Mouse (Mus musculus): ENCODE results near the gene Smim4. TPM values are rescaled to one million over a fixed set of nuclear protein-coding genes. Genes with fewer than 3 reads are reported as not detected.
A peak's percentile ranks its signal among the peaks of the same experiment; 100 is the strongest.

Gene Smim4
- polyA plus RNA-seq (2012; rRNA removed), result 77.4 and 91.1 TPM in 2 replicates

DNA sequence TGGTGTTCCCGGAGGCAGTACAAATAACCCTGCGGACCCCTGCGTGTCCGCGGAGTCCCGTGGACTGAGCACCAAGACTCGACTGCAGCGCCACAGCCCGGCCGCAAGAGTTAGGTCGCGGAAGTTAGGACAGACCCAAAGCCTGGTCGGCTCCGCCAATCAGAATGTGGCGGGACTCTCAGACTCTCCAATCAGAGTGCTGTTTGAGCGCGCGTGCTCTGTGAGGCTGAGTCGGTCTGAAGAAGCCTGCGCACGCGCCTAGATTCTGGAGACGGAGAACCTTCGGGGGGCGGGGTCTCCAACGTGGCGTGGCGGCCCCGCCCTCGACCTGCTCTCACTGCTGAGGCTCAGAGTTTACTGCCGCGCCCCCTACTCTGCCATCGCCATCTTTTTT is at the start of gene Smim4:
Gene Smim4 (minus strand): TSS at position 131 of the 394 bp plus-strand sequence.
- Histone ChIP-seq H3K27me3 (ENCODE audit: control insufficient read depth, insufficient read depth, low read length) (no peaks in the 10 kb centered on the region), H3K4me3 (ENCODE audit: control insufficient read depth, insufficient read depth, low read length) (peak within 1 kb of the TSS; percentile 77), H3K36me3 (ENCODE audit: control insufficient read depth, insufficient read depth, low read length) (no peaks in the 10 kb centered on the region), H3K4me1 (replicated peaks; ENCODE audit: control insufficient read depth, insufficient read depth, low read length) (peaks cover 14% of the 10 kb centered on the region), H3K27ac (ENCODE audit: control insufficient read depth, insufficient read depth, low read length) (peak within 1 kb of the TSS; percentile 42)
- under 1% methylated on average over 33 of the region's 33 CpGs for WGBS
- TF ChIP-seq CTCF (IDR thresholded peaks at IDR 0.05; ENCODE audit: borderline replicate concordance, control insufficient read depth, extremely low read depth, insufficient read depth, low read length, poor library complexity) (peak; percentile 77; the same call in 1 of the 2 replicates), POLR2A (IDR thresholded peaks at IDR 0.05; ENCODE audit: control insufficient read depth, extremely low read depth, insufficient read depth, low read length, poor library complexity) (peak; percentile 86)
- peak; percentile 98 for DNase-seq

DNA sequence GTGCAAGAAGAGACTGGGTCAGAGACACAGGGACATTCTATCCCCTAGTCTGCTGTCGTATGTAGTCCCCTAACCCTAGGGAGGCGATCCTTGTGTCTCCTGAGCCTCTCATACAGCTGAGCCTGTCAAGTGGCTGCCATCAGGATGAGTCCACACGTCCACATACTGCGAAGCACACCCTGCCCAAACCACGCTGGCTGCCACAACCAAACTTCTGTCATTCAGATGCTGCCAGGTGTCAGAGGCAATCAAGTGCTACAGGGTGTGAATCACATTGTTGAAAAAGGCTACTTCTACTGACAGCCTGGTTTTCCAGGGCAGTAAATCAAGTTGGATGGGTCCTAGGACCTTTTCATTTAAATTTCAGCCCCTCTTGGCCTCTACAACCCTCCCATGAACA is 49.0 kb upstream of the Smim4 start:
- no peaks in the 10 kb centered on the region for H3K27me3 ChIP-seq (ENCODE audit: control insufficient read depth, insufficient read depth, low read length)
- no peak for DNase-seq
- TF ChIP-seq POLR2A (IDR thresholded peaks at IDR 0.05; ENCODE audit: control insufficient read depth, extremely low read depth, insufficient read depth, low read length, poor library complexity) (no peak), CTCF (IDR thresholded peaks at IDR 0.05; ENCODE audit: borderline replicate concordance, control insufficient read depth, extremely low read depth, insufficient read depth, low read length, poor library complexity) (no peak)
- no peak overlapping the region for H3K27ac ChIP-seq (ENCODE audit: control insufficient read depth, insufficient read depth, low read length)
- 85% methylated on average over 5 of the region's 5 CpGs for WGBS
- H3K36me3 ChIP-seq (ENCODE audit: control insufficient read depth, insufficient read depth, low read length), result peaks cover 85% of the 10 kb centered on the region
- no peak overlapping the region for H3K4me3 ChIP-seq (ENCODE audit: control insufficient read depth, insufficient read depth, low read length)
- H3K4me1 ChIP-seq (replicated peaks; ENCODE audit: control insufficient read depth, insufficient read depth, low read length), result no peaks in the 10 kb centered on the region

DNA sequence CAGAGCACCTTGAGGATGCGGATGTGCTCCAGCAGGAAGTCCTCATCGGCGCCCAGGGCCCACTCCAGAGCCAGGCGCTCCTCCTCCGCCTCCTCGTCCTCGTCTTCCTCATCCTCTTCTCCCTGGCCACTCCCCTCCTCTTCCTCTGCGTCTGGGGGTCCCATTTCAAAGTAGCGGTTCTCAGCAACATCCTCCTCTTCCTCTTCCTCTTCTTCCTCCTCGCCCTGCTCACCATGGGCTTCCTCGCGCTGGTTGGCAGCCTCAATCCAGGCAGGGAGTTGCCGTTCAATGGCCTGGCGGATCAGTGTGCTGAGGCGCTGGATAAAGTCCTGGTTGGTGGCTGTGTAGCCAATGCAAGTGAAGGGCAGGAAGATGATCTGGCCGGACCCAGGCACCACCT is 48.5 kb upstream of the Smim4 start:
- no peak for DNase-seq
- no peaks in the 10 kb centered on the region for H3K4me1 ChIP-seq (replicated peaks; ENCODE audit: control insufficient read depth, insufficient read depth, low read length)
- no peaks in the 10 kb centered on the region for H3K27me3 ChIP-seq (ENCODE audit: control insufficient read depth, insufficient read depth, low read length)
- peaks cover 85% of the 10 kb centered on the region for H3K36me3 ChIP-seq (ENCODE audit: control insufficient read depth, insufficient read depth, low read length)
- no peak overlapping the region for H3K27ac ChIP-seq (ENCODE audit: control insufficient read depth, insufficient read depth, low read length)
- no peak for TF ChIP-seq CTCF (IDR thresholded peaks at IDR 0.05; ENCODE audit: borderline replicate concordance, control insufficient read depth, extremely low read depth, insufficient read depth, low read length, poor library complexity)
- TF ChIP-seq POLR2A (IDR thresholded peaks at IDR 0.05; ENCODE audit: control insufficient read depth, extremely low read depth, insufficient read depth, low read length, poor library complexity), result no peak
- 93% methylated on average over 16 of the region's 16 CpGs for WGBS
- no peak overlapping the region for H3K4me3 ChIP-seq (ENCODE audit: control insufficient read depth, insufficient read depth, low read length)

DNA sequence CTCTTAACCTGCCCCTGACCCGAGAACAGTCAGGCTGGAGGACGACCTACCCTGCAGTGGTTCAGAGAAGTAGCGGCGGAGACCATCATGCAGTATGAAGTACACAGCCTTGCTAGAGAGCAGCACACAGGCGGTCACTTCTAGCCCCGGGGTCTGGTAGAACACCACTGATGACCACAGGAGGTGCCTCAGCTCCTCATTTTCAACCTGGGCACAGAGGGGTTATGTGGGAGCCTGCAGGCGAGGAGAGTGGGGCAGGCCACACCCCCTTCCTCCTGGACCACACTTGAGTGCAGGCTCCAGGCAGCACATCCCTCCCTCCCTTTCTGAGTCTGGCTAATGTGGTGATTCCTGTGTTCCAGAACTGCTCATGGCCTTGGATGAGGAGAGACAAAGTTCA is 44.8 kb upstream of the Smim4 start:
- Histone ChIP-seq H3K36me3 (ENCODE audit: control insufficient read depth, insufficient read depth, low read length) (peaks cover 64% of the 10 kb centered on the region), H3K27ac (ENCODE audit: control insufficient read depth, insufficient read depth, low read length) (no peak overlapping the region), H3K4me3 (ENCODE audit: control insufficient read depth, insufficient read depth, low read length) (no peak overlapping the region), H3K4me1 (replicated peaks; ENCODE audit: control insufficient read depth, insufficient read depth, low read length) (no peaks in the 10 kb centered on the region), H3K27me3 (ENCODE audit: control insufficient read depth, insufficient read depth, low read length) (no peaks in the 10 kb centered on the region)
- 92% methylated on average over 7 of the region's 7 CpGs for WGBS
- TF ChIP-seq POLR2A (IDR thresholded peaks at IDR 0.05; ENCODE audit: control insufficient read depth, extremely low read depth, insufficient read depth, low read length, poor library complexity), result no peak
- TF ChIP-seq CTCF (IDR thresholded peaks at IDR 0.05; ENCODE audit: borderline replicate concordance, control insufficient read depth, extremely low read depth, insufficient read depth, low read length, poor library complexity), result no peak
- no peak for DNase-seq

DNA sequence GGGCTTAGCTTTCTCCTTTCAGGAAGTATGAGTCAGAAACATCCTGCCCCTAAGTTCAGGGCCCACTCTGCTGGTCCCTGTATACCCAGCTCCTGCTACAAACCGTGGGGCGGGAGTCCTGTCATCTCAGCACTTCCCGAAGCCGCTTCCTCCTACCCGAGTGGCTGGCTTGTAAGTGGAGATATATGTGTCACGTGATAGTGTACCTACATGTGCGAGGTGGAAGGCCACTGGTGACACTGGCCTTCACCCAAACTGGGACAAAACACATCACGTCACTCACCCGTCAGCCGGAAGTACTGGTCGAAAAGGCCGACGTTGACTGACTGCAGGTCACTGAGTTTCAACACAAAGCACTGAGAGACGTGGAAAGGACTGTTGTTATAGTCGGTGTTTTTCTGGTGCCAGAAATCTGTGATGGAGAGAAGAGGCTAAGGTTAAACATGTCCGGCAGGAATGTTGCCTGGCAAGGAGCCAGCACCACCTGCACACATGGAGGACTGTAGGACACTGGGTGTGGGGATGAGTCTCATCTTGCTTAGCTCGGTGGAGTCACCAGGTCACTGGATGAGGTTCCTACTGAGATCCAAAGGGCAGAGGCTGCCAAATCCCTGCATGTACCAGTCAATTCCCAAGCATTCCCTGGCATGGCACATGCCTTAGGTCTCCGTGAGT is 44.2 kb upstream of the Smim4 start:
- TF ChIP-seq POLR2A (IDR thresholded peaks at IDR 0.05; ENCODE audit: control insufficient read depth, extremely low read depth, insufficient read depth, low read length, poor library complexity) (no peak), CTCF (IDR thresholded peaks at IDR 0.05; ENCODE audit: borderline replicate concordance, control insufficient read depth, extremely low read depth, insufficient read depth, low read length, poor library complexity) (no peak)
- Histone ChIP-seq H3K27ac (ENCODE audit: control insufficient read depth, insufficient read depth, low read length) (no peak overlapping the region), H3K4me1 (replicated peaks; ENCODE audit: control insufficient read depth, insufficient read depth, low read length) (no peaks in the 10 kb centered on the region), H3K4me3 (ENCODE audit: control insufficient read depth, insufficient read depth, low read length) (no peak overlapping the region), H3K27me3 (ENCODE audit: control insufficient read depth, insufficient read depth, low read length) (no peaks in the 10 kb centered on the region), H3K36me3 (ENCODE audit: control insufficient read depth, insufficient read depth, low read length) (peaks cover 63% of the 10 kb centered on the region)
- WGBS, result 91% methylated on average over 18 of the region's 18 CpGs
- no peak for DNase-seq

DNA sequence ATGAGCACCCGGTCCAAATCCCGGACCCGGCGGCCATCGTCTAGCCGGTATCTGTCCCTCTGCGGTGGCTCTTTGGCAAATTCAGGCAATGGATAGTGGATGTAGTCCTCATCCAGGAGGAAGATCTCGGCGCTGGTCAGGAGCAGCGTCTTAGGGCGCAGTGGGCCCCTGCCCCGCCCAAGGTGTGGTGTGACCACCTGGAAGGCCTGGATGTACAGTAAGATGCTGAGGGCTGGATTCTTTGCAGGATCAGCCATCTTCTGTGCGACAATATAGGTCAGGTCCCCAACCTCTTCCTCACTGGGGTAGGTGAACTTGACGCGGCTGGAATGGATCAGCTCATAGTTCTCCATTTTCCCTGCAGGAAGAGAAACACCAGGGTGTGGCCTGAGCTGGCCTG is 43.1 kb upstream of the Smim4 start:
- no peak overlapping the region for H3K27ac ChIP-seq (ENCODE audit: control insufficient read depth, insufficient read depth, low read length)
- WGBS, result 96% methylated on average over 15 of the region's 15 CpGs
- DNase-seq, result no peak
- no peaks in the 10 kb centered on the region for H3K4me1 ChIP-seq (replicated peaks; ENCODE audit: control insufficient read depth, insufficient read depth, low read length)
- no peaks in the 10 kb centered on the region for H3K27me3 ChIP-seq (ENCODE audit: control insufficient read depth, insufficient read depth, low read length)
- no peak for TF ChIP-seq POLR2A (IDR thresholded peaks at IDR 0.05; ENCODE audit: control insufficient read depth, extremely low read depth, insufficient read depth, low read length, poor library complexity)
- TF ChIP-seq CTCF (IDR thresholded peaks at IDR 0.05; ENCODE audit: borderline replicate concordance, control insufficient read depth, extremely low read depth, insufficient read depth, low read length, poor library complexity), result no peak
- peaks cover 52% of the 10 kb centered on the region for H3K36me3 ChIP-seq (ENCODE audit: control insufficient read depth, insufficient read depth, low read length)
- no peak overlapping the region for H3K4me3 ChIP-seq (ENCODE audit: control insufficient read depth, insufficient read depth, low read length)

All from thymus, adult 2 months (tissue).